Mouse (Mus musculus) 3134 (cell line): Measurements from ENCODE around the gene Zfp28.

Experiments used
- DNase-seq: peaks from one replicate; pipeline ENCODE4 v3.0.0-alpha.2; 2011; ENCODE audit warnings: low spot score; ENCODE audit not compliant: insufficient read length; ENCODE audit errors: extremely low read depth

Zfp28 gene

GRCm38 (mm10) chr7:6397996-6398975, 15.2 kb downstream of the Zfp28 start, which contains the start of gene Smim17:
TSS of gene Smim17 (plus strand) at chr7:6398715.
- DNase-seq: no peak

DNA sequence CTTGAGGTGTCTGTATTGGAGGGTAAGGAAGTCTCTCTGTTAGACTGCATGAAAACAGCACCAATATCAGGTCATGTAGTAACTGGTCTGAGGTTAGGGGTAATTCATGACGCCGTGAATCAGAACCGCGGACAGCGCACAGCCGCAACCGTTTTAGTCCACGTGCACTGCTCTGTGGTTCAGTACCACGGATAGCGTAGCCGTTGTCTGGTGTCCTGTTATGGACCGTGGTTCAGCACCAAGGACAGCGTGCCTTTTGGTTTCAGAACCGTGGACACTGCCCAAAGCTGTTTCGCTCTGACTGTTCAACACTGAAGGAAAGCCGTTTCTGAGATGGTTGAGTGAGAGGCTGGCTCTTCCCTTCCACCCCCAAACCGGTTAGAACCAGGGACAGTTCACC, 26.9 kb downstream of the Zfp28 start, which contains the start of gene Gm20715:
Gene Gm20715, plus strand, starts transcription at position 235 of the 400 bp plus-strand sequence.
- peak; percentile 53 for DNase-seq

- no peak for DNase-seq
These were observed 31.7 kb downstream of the Zfp28 start for GRCm38 (mm10) chr7:6414626-6415441.

DNA sequence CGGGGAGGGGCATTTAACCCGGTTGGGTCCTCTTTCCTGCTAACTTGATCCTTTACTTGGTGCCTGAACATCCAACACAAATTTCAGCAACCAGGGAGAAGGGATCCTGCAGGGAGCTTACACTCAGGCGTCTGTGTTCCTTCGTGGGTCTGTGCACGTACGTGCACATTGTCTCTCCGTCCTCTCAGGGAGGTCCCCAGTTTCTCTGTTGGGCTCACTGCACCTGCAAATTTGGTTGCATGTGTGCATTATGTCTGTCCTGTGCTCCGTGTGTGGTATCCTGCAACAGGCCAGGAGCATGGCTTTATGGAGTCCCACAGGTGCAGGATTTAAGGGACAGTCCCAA, 32.3 kb downstream of the Zfp28 start:
- no peak for DNase-seq

GRCm38 (mm10) chr7:6419894-6420293, 36.8 kb downstream of the Zfp28 start:
- no peak for DNase-seq

DNA sequence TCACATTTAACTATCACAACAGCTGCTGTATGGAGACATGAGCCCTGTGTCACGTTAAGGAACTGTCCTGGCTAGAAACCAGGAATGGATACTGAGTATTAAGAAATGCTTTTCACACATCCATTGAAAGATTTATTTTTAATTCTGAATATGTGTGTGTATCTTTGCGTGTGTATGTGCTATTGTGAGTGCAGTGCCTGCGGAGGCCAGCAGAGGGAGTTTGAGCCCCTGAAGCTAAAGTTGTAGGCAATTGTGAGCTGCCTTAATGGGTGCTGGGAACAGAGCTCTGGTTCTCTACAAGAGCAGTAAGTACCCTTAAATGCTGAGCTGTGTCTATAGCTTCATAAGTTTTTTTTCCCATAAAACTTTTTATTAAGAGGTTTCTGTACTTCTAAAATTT, 46.3 kb downstream of the Zfp28 start:
- no peak for DNase-seq

DNA sequence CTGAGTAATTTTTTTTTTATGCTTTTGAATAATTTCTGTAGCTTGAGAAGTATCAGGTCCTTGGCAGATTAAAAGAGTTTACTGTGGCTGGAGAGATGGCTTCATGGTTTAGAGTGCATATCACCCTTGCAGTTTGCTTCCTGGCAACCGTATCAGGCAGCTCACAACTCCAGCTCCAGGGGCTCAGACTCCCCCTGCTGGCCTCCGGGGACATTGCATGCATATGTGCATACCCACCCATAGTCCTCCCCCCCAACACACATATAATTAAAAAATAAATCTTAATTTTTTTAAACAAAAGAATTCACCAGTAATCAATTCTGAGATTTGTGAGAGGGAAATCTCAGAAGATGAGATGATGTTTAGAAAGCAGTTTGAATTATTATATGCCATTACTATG, 47.2 kb downstream of the Zfp28 start:
- DNase-seq: no peak

DNA sequence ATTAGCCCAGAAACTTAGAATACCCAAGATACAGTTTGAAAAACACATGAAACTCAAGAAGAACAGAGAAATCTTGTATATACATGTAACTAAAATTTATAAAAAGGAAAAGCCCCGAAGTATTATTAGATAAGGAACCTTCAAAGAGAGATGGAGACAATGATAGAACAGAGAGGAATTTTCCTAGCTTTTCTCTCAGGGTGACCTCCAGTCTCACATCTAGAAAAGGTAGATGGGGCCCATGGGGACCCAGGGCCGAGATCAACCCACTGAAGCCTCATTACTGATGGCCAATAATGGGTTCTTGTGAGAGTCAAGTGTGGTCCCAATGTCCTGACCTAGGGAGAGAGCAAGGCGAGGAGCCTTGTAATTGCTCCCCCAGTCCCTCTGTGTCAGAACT, 55.3 kb downstream of the Zfp28 start, which contains the start of gene Olfr1344:
Gene Olfr1344, plus strand, starts transcription at position 301 of the 400 bp plus-strand sequence.
- DNase-seq: no peak

DNA sequence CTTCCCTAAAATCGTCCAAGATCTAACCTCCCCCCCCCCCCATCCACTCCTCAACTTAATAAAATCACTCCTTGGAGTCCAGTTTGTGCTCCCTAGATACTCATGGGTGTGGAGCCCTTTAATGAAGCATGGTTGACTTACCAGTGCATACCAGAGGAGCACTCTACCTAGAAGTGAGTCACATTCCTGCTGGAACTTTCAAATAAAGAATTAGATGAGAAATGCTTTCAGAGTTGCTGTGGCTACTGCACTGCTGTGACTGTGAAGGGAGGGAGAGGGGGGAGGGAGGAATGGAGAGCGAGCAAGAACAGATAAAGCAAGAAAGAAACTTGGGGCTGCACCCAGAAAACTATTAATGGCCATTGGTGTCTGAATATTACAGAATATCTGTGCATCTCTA, 58.1 kb downstream of the Zfp28 start:
- DNase-seq: no peak
